Mouse (Mus musculus): ENCODE data around the gene Gpn1. TPM values are rescaled to one million over a fixed set of nuclear protein-coding genes. Genes with fewer than 3 reads are reported as not detected.
A peak's percentile ranks its signal among the peaks of the same experiment; 100 is the strongest.

Gpn1 gene
- total RNA-seq, 4 experiments from 2014 or later = 31.1 to 39.7 (median 35.2) TPM

GRCm38 (mm10) chr5:31559401-31559800 is 64.9 kb downstream of the Gpn1 start:
- no peak for DNase-seq (ENCODE audit: low spot score in 2 of 2)

GRCm38 (mm10) chr5:31560352-31560751 is 65.8 kb downstream of the Gpn1 start:
- DNase-seq (ENCODE audit: low spot score in 2 of 2) = no peak

GRCm38 (mm10) chr5:31562036-31562666 is 67.6 kb downstream of the Gpn1 start:
- peak; percentile 59 to 77 for DNase-seq (ENCODE audit: low spot score in 2 of 2)

Other genes starting within 250 kb of the Gpn1 start
- 1 to 10 TPM; 2.3 to 3.6 (median 2.9) TPM for gene Krtcap3, start 243.1 kb upstream of the Gpn1 start, total RNA-seq (2022)
- gene Ift172, start 203.6 kb upstream of the Gpn1 start, total RNA-seq (2022) = 100 to 1,000 TPM in 1 of 4 experiments, 10 to 100 TPM in 3; 74.6 to 128 (median 85.9) TPM
- gene Fndc4, start 198.7 kb upstream of the Gpn1 start, total RNA-seq (2022) = 100 to 1,000 TPM; 172 to 178 (median 176) TPM
- gene Gckr, start 197.3 kb upstream of the Gpn1 start, total RNA-seq (2022) = under 1 TPM in 1 of 4 experiments, not detected in 3; 0.20 TPM
- 10 to 100 TPM; 50.2 to 52.5 (median 52.1) TPM for gene Zfp512, start 42.3 kb upstream of the Gpn1 start, total RNA-seq (2022)
- gene 4930548H24Rik, start 9.0 kb upstream of the Gpn1 start, total RNA-seq (2022) = under 1 TPM in 2 of 4 experiments, not detected in 2; 0.25 to 0.27 TPM
- 10 to 100 TPM; 49.5 to 55.8 (median 52.1) TPM for gene Slc4a1ap, start 32.3 kb downstream of the Gpn1 start, total RNA-seq (2022)
- gene Supt7l, start 33.1 kb downstream of the Gpn1 start, total RNA-seq (2022) = 10 to 100 TPM; 18.0 to 20.3 (median 19.2) TPM
- 100 to 1,000 TPM in 1 of 4 experiments, 10 to 100 TPM in 3; 87.4 to 102 (median 95.8) TPM for gene Mrpl33, start 102.2 kb downstream of the Gpn1 start, total RNA-seq (2022)
- 1 to 10 TPM; 2.7 to 6.0 (median 4.3) TPM for gene Rbks, start 202.9 kb downstream of the Gpn1 start, total RNA-seq (2022)
- 10 to 100 TPM; 49.4 to 52.1 (median 50.4) TPM for gene Babam2, start 202.9 kb downstream of the Gpn1 start, total RNA-seq (2022)

All from layer of hippocampus, adult 8-10 months (tissue).